Mouse (Mus musculus): ENCODE measurements around the gene Aldh3a2.
A peak's percentile ranks its signal among the peaks of the same experiment; 100 is the strongest.
"Not testable (repeated sequence)": the region's sequence is repeated elsewhere in the genome, so short reads cannot be mapped to it uniquely, and the experiment has no call there.

Aldh3a2 gene

DNA sequence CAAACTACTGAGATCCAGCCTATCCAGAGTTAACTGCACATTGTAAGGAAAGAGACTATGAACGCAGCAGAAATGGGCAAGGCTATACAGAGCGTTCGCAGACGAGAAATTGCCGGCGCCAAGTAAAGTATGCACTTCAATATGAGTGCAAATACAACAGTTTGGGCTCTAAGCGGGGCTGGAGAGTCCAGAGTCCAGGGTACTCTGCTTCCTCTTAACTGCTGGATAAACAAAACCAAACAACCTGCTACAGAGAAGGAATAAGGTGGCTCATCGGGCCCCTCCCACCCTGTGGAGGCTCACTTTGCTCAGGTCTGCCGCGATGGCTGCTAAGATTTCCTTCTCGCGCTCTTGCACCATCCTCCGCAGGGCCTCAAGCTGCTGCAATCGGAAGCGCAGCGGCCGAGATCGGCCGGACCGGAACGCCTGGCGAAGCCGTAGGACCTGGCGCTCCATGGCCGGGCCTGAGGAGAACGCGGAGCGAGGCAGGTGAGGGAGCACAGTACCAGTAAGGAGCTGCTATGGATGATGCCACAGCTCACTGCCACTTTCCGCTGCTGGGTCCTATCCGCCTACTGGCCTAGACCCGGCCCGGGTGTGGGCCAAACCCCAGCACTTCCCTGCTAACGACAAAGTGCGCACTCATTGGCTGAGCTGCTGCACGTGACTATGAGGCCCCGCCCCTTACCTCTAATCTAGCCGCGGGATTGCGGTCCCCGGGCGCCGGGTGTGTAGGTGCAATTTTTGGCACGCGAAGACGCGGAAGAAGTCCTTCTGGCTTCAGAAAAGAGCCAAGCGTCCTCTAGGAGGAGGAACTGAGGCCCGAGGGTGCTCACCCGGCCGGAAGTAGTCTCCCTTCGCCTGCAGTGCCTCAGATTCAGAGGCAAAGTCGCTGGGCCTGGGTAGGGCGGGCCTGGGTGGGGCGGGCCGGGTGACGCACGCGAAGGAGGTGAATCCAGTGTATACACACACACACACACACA is at the start of gene Aldh3a2:
Gene Aldh3a2, minus strand, starts transcription at position 914 of the 983 bp plus-strand sequence.
- peak; percentile 83 for DNase-seq (ENCODE audit: low spot score)

DNA sequence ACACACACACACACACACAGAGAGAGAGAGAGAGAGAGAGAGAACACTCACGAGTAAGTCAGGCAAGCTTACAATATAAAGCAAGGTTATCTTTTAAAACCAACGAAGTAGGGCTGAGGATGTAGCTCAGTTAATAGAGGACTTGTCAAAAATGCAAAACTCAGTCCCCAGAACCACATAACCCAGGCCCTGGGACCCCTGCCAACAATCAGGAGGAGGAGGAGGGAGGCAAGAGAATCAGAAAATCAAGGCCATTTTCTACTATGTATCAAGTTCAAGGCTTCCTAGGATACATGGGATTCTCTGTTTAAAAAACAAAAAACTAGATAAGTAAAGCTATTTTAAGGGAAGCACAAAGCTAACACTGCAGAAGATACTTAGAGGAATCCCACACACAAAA is 49.6 kb upstream of the Aldh3a2 start:
- no peak for DNase-seq (ENCODE audit: low spot score)

DNA sequence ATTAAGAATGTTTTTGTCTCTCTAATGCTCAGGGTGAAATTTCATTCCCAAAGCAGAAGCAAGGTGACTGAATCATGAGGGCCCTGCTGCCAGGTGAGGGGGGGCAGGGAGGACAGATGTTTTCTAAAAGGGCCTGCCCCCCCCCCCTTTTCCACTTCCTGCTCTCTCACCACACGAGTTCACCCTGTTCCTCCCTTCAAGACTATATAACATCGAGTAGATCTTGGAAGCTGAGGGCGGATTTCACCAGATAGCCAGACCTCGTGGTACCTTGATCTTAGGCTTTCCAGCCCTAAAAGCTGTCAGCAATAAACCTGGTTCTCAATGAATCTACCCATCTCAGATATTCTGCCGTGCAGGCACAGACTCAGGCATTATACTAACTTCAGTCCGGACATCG is 43.1 kb upstream of the Aldh3a2 start:
- DNase-seq (ENCODE audit: low spot score), result no peak

DNA sequence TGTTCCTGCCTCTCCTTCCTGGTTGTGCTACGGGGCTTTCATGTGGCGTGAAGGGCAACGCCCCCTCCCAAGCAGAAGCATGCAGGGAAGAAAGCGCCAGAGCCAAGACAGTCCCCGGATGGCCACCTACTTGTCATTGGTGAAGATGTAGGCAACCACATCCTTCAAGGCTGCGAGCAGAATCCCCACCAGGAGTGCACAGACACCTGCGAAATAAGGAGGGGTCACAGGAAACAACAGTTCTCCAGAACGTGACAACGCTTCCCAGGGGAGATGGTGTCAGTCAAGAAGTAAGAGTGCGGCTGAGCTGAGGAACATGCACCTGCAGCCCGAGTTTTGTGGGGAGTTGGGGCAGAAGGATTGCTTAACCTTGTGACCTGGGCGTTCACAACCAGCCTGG is 42.6 kb upstream of the Aldh3a2 start:
- no peak for DNase-seq (ENCODE audit: low spot score)

DNA sequence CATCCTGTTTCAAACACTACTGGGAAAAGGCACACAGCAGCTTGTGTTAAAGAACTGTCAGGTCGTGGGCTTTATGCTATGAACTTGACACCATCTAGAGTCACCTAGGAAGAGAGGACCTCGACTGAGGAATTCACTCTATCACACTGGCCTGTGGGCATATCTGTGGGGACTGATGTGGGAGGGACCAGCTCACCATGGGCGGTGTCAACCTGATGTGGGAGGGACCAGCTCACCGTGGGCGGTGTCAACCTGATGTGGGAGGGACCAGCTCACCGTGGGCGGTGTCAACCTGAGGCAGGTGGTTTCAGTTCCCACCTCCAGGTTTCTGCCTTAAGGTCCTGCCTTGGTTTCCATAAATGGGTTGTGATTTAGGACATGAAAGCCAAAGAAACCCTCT is 40.5 kb upstream of the Aldh3a2 start:
- no peak for DNase-seq (ENCODE audit: low spot score)

DNA sequence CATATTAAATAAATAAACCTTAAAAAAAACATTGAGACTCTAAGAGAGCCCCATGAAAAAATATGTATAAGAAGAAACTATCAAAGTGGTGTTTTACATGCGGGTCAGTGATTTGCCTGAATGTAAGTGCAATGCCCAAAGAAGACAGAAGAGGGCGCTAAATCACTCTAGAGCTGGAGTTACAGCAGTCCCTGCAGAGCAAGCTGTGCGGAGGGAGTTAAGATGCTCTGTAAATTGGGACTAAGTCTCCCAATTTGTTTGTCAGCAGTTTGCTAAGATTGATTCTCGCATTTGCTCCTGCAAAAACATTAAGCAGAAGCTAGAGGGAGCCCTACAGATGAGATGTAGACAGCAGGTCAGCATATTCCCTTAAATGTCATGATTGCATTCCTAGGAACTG is 38.1 kb upstream of the Aldh3a2 start:
- peak; percentile 16 for DNase-seq (ENCODE audit: low spot score)

DNA sequence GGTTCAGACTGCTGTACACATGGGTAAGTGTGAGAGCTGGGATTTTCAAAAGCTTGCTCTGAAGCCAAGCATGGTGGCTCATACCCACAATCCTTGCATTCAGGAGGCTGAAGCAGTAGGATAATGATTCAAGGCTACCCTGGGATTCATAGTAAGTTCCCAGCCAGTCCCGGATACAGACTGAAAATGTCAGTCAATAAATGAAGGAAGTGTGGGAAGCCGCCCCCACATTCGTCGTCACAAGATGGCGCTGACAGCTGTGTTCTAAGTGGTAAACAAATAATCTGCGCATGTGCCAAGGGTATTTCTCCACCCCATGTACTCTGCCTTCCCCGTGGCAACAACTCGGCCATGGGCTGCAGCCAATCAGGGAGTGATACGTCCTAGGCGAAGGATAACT is 37.3 kb upstream of the Aldh3a2 start:
- not testable (repeated sequence) for DNase-seq (ENCODE audit: low spot score)

DNA sequence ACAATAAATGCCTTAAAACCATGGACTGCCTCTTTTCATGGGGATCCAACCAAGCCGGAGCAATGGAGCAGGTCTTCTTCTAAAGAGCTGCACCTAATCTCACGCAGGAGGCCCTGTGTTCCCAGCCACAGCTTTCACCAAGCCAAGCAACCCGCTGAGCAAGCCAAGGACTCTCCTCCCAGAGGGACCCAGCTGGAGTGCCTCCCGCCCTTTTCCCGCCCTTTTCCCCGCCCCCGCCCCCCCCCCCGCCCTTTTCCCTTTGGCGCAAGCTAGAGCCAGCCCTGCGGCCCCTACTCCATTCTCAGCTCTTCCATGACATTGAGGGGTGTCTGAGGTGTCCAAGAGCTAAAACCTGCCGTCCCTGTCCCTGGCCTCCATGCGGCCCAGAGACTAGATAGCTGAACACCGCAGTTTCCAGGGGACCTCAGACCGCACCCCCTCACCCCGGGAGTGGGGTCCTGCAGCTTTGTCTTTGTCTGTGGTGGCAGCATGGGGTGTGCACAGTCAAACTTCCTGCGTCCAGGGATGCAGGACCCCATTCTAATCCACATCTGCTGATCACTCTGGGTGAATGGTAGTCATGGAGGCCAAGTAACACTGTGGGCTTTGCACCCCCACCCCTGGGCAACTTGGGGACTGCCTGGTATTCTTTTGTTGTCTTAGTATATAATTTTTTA is 33.6 kb upstream of the Aldh3a2 start:
- no peak for DNase-seq (ENCODE audit: low spot score)

DNA sequence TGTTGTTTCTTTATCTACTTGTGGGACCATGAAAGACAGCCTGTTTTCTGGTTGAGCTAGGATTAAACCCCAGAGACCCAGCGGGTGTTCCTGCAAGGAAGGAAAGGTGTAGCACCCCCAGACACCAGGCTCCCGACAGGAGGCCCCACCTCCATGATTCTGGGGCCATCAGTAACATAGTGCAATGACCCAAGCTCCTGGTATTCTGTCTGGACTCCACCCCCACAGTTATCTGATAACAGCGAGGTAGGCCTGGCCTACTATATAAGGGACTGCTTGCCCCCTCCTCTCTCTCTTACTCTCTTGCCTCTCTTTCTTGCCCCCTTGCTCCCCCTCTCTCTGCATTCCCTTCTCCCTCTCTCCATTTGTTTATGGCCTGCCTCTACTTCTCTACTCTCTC is 32.9 kb upstream of the Aldh3a2 start:
- DNase-seq (ENCODE audit: low spot score), result no peak

DNA sequence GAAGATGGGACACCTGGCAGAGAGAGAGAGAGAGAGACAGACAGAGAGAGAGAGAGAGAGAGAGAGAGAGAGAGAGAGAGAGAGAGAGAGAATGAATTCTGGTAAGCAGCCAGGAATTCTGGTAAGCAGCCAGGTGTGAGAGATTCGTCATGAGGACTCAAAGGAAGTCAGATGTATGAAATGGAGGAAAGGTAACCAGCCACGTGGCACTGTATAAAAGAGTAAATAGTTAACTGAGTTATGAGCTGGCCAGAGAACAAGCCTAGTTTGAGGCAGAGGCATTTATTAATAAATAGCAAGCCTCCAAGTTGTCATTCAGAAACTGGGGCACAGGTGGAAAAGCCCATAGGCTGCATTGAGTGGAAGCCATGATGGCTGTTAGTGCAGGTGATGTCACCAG is 30.6 kb upstream of the Aldh3a2 start:
- no peak for DNase-seq (ENCODE audit: low spot score)

DNA sequence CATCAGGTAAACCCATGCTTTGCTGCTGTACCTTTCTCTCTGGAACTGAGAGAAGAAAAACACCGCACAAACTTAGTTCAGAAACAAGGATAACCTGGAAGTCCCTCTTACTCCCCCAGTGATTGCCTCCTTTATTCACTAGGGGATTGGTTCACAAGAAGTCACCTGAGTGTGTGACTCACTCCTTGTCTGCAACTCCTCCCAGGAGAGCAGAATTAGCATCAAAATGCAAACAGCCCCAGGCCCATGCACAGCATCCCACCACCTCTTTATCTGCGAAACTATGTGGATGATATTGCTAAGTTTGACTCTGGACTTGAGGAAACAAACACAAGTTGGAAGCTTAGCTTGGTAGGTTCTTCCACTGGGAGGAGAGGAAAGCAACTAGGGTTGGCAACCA is 30.1 kb upstream of the Aldh3a2 start:
- no peak for DNase-seq (ENCODE audit: low spot score)

DNA sequence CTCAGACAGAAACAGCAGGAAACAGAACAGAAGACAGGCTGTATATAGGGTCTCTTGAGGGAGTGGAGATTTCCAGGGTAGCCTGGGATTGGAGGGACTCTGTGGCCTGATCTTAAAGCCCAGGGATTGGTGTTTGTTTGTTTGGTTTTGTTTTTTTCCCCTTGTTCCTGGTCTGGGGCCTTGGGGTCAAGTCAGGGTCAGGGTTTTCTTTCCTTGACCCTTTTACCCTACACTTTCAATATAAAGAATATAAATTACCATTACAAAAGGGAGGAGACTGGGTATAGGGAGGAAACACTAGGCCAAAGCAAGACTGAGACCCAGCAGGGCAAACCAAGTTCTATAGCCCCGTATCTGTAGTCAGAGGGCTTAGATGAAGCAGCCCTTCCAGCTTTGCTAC is 29.3 kb upstream of the Aldh3a2 start:
- no peak for DNase-seq (ENCODE audit: low spot score)

DNA sequence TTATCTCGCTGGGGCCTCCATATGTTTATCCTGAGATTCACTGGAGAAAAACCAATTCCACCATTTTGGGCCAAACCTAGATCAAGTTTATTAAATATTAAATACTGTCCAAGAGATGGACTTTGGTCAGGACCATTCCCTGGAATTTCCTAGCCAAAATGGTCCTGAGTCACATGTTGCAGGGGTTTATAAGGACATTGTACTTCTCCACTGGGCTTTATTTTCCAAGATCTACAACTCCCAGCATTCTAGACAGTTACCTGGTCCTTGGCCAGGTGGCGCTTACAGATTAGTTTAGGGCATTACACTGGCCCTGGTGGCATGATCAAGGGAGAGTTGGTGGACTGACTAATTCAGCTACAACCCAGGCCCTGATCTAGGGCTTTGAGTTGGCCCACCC is 28.3 kb upstream of the Aldh3a2 start:
- DNase-seq (ENCODE audit: low spot score), result no peak

DNA sequence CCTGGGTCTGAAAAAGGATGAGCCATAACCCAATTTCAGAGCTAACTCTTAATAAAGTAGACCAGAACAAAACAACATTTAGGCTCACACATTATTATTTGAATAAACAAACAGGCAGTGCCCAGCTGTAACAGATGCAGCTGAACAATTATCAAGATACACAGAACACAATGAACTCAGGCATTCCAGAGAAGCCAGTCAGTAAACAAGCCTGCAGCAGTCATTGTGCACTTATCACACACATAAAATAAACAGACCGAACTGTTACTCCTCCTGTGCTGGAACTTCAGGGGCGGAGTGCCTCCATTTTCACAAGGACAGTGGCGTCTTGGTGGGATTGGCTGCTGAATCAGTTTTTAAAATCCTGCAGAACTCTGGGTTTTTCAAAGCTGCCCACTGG is 27.2 kb upstream of the Aldh3a2 start:
- no peak for DNase-seq (ENCODE audit: low spot score)

DNA sequence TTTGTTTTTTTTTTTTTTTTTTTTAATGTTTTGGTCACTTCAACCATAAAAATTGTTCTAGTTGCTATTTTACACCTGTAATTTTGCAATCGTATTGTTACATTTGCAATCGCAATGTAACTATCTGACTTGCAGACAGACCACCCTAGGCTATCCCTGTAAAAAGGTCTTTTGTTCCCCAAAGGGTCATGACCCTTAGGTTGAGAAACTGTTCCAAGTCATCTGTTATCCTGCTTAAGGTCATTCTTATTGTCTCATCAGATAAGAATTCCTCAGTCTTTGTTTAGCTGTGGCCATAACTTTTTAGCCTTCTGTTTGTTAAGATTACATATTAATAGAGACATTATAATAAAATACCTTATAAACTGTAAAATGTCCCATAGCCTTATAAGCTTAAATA is 26.0 kb upstream of the Aldh3a2 start:
- DNase-seq (ENCODE audit: low spot score), result no peak

DNA sequence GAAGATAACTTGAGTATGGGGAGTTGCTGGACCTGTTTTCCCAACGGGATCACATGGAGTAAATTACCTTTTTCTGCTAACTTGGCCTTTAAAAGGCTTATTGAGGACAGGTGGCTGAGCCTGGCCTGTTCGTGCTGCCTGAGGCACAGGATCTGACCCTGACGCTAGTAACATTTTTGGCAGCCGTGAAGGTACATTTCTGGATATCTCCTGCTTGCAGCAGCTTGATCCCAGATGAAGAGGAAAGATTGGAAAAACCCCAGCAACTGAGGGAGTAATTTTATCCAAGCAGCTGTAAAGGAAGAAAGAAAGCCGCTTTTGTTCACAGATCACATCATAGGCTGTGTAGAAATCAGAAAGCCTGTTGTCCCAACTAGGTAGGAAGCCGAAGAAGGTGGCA is 17.1 kb upstream of the Aldh3a2 start:
- no peak for DNase-seq (ENCODE audit: low spot score)

DNA sequence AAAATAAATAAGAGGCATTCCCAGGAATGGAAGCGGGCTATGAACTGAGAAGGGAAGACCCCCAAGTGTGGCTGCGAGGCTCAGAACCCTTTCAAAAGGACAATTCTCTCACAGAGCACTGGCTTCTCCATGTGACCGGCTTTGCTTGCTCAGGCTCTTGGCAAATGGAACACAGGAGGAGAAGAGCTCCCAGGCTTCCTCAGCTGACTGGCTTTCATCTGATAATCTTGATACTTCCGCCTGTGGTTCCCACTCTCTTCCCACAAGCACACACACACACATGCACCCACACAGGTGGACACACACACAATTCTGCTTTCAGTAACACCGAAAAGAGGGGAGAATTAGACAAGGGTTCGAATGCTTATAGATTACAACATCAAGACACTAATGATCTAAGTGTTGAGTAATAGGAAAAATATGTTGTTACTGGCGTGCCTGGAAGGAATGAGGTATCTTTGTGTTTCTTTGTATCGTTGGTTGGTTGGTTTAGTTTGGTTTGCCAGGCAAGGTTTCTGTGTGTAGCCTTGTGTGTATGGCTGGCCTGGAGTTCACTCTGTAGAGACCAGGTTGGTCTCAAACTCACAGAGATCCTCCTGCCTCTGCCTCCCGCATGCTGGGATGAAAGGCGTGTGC is 16.3 kb upstream of the Aldh3a2 start:
- no peak for DNase-seq (ENCODE audit: low spot score)

DNA sequence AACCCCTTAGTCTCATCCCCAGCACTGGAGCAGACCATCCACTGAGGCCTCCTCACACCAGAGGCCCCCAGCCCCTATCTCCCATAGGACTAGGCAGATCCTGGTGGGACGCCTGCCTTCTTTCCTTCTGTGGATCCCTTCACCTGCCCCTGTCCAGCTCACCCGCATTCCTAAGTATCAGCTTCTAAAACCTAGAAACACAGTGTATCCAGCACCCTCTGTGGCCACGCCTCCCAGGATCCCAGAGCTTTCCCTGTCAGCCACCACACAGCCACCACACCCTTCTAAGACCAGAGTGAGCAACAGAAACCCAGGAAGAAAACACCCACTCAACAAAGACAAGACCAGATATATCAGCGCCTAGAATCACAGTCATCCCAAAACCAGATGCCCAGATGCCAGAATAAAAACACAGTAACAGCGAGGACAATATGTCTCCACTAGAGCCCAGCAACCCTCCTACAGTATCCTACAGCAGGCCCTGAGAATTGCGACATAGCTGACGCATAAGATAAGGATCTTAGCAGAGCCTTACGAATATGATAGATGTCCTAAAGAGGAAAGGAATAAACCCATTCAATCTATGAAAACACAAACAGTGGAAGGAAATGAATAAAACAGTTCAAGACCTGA is 11.3 kb upstream of the Aldh3a2 start:
- DNase-seq (ENCODE audit: low spot score), result no peak

DNA sequence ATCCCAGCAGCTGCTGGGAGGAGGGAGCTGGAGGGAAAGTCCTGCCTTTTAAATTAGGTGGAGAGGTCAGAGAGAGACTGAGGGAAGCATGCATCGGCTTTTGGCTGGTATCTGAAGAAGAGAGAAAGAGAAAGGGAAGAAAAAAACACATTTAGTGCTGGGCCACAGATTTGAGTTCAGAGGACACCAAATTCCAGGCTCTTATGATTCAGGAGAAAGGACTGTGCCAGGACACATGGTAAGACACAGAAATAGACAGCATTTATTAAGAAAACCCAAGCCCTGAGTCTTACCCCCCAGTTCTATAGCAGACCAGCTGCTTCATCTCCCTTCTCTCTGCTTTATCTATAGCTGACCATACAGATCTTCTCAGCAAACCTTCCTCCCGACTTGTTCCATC is 10.7 kb upstream of the Aldh3a2 start:
- DNase-seq (ENCODE audit: low spot score), result no peak

DNA sequence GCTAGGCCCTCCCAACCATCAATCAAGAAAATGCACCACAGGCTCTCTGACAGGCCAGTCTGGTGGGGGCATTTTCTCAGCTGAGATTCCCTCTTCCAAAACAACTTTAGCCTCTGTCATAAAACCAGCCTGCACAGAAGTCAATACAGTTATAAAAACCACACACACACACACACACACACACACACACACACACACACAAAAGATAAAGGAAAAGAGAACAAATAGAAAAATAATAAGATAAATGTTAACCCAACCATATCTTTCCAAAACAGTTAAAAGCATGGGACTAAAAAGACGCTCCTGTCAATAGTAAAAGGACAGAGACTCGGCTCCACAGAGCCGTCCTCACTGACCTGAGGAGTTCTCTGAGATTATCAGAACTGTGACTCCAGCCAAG is 9.2 kb upstream of the Aldh3a2 start:
- DNase-seq (ENCODE audit: low spot score), result no peak

DNA sequence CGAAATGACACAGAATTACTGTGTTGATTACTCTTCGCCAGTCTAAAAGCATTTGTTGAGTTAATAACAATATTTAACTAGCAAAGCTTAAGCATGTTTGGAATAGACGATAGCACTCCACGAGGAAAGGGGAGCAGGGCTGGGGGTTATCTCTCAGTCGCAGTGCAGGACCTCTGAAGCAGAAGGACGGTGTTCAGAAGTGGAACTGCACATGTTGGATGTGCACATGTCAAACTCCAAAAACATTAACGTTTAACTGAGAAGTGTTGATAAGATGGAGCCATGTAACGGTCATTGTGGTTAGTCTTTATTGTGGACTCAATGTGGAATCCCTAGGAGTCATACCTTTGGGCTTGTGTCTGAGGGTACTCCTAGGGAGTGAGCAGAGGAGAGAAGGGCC is 7.8 kb upstream of the Aldh3a2 start:
- DNase-seq (ENCODE audit: low spot score), result no peak

DNA sequence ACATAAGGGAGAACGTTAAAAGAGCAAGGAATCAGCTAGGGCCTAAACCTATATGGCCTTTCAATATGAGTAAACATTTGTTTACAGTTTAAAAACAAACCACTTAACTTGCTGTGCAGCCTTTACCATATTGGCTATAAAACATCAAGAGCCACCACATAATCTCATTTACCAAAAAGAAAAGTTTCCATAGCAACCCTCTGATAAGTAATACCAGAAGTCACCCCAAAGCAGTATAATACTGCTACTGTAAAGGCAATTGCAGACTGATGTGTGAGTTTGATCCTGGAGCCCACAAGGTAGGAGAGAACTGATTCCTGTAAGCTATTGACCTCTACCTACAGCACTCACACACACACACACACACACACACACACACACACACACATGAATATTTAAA is 7.2 kb upstream of the Aldh3a2 start:
- DNase-seq (ENCODE audit: low spot score), result no peak

DNA sequence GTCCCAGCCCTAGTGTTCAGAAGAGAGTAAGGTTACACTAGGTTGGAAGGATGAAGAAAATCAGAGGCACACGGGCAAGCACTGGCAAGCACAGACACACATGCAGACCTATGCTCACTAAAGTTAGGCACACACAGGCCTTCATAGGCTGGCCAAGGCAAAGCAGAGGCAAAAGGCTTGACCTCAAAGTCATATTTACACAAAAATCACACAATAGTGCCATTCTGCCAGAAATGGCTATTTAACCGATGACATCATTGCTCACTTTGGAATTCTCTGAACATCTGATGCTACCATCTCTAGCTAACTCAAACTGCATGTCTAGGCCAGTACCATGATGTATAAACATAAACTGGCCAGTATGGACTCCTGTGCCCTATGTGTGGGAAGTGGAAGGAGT is 6.7 kb upstream of the Aldh3a2 start:
- no peak for DNase-seq (ENCODE audit: low spot score)

All from layer of hippocampus, adult 9-10 months (tissue).